Mouse (Mus musculus): ENCODE results near the gene Zfp820. TPM values are rescaled to one million over a fixed set of nuclear protein-coding genes. Genes with fewer than 3 reads are reported as not detected.

Gene Zfp820
- 59.3 TPM for polyA plus RNA-seq (2014; fragmentation: Illumina TruSeq; extraction: RNeasy Lipid Tissue Mini Kit (QIAGEN cat#74804); ENCODE audit: low replicate concordance)

GRCm38 (mm10) chr17:21845545-21846321 is at the start of gene Zfp820:
Zfp820 (minus strand) TSS chr17:21845772.

Other genes with a start within 250 kb of the Zfp820 start
- gene Zfp983, start 195.1 kb downstream of the Zfp820 start, polyA plus RNA-seq (2014; fragmentation: Illumina TruSeq; extraction: RNeasy Lipid Tissue Mini Kit (QIAGEN cat#74804); ENCODE audit: low replicate concordance): 39.7 TPM
- 44.6 TPM for gene Gm10226, start 153.9 kb downstream of the Zfp820 start, polyA plus RNA-seq (2014; fragmentation: Illumina TruSeq; extraction: RNeasy Lipid Tissue Mini Kit (QIAGEN cat#74804); ENCODE audit: low replicate concordance)
- gene Zfp760, start 138.0 kb downstream of the Zfp820 start, polyA plus RNA-seq (2014; fragmentation: Illumina TruSeq; extraction: RNeasy Lipid Tissue Mini Kit (QIAGEN cat#74804); ENCODE audit: low replicate concordance): 26.7 TPM
- gene Zfp229, start 115.0 kb downstream of the Zfp820 start, polyA plus RNA-seq (2014; fragmentation: Illumina TruSeq; extraction: RNeasy Lipid Tissue Mini Kit (QIAGEN cat#74804); ENCODE audit: low replicate concordance): 11.9 TPM
- gene Zfp995, start 64.2 kb upstream of the Zfp820 start, polyA plus RNA-seq (2014; fragmentation: Illumina TruSeq; extraction: RNeasy Lipid Tissue Mini Kit (QIAGEN cat#74804); ENCODE audit: low replicate concordance): 105 TPM
- gene Zfp942, start 116.7 kb upstream of the Zfp820 start, polyA plus RNA-seq (2014; fragmentation: Illumina TruSeq; extraction: RNeasy Lipid Tissue Mini Kit (QIAGEN cat#74804); ENCODE audit: low replicate concordance): 171 TPM
- gene Zfp943, start 116.8 kb upstream of the Zfp820 start, polyA plus RNA-seq (2014; fragmentation: Illumina TruSeq; extraction: RNeasy Lipid Tissue Mini Kit (QIAGEN cat#74804); ENCODE audit: low replicate concordance): 146 TPM

All from small intestine, adult 10 weeks (tissue).